Mouse (Mus musculus): ENCODE data around the gene Sptan1.

DNA sequence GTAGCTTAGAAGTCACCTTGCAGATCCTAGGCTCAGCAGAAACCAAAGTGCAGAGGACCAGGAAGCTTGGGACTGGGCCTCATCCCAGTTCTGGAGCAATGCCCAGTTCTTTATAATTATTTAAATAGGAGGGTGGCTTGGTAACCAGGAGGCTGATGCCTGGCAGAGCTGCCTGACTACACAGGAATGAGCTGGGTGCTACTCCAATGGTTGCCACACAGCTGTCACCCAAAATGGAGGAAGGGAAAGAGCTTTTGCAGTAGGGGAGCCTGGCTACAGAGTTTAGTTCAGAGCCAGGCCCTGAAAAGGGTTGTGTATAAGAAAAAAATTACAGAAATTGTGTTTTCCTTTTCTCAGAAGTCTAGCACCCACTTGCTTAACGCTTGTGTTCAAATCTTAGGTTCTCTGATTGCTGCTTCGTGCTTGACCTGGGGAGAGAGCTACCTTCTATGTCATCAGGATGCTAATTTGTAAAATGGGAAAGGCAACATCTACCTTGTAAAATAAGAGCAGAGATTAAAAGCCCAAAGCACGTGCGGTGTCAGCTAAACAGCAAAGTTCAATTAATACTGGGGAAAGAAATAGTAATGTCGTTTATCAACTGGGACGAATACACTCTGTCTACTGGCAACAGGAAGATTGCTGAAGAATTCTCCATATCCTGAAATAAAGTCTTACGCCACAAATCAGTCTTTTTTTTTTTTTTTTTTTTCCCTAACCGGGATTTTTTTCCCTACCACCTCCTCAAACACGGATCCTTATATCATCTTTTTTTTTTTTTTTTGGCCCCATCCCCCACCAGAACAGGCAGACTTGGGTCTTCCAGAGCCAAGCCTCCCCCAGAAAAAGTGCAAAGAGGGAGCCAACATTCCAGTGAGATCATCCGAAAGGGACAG, 758 bp upstream of the Sptan1 start:
- TF ChIP-seq CTCF (IDR thresholded peaks at IDR 0.05): no peak
- TF ChIP-seq EP300 (IDR thresholded peaks at IDR 0.05; ENCODE audit: insufficient read depth, low read depth, low read length): peak; percentile 88; the same call in 1 of the 2 replicates
- TF ChIP-seq POLR2A (IDR thresholded peaks at IDR 0.05; ENCODE audit: insufficient read depth, low read depth, low read length): no peak

All from heart, adult 2 months (tissue).